Mouse (Mus musculus) C2C12 (cell line): ENCODE results near the gene Phactr2.

ENCODE experiments used
- CTCF ChIP-seq: IDR thresholded peaks from one replicate; pipeline ENCODE4 v1.5.1; 2011; ENCODE audit not compliant: control insufficient read depth, insufficient read depth, insufficient read length
- FOSL1 ChIP-seq: IDR thresholded peaks from one replicate; pipeline ENCODE4 v1.8.0; 2011; ENCODE audit warnings: mild to moderate bottlenecking, low read length; ENCODE audit not compliant: poor library complexity, insufficient read depth, severe bottlenecking
- MAX ChIP-seq: IDR thresholded peaks from one replicate; pipeline ENCODE4 v1.6.1; 2011; ENCODE audit warnings: mild to moderate bottlenecking, control low read depth
- MYOD1 ChIP-seq: IDR thresholded peaks from one replicate; pipeline ENCODE4 v1.6.1; 2011; ENCODE audit warnings: low read depth; ENCODE audit not compliant: control insufficient read depth, insufficient read length
- MYOG ChIP-seq: IDR thresholded peaks from one replicate; pipeline ENCODE4 v1.6.1; 2011; ENCODE audit not compliant: control insufficient read depth, insufficient read length; ENCODE audit errors: extremely low read depth
- USF1 ChIP-seq: IDR thresholded peaks from one replicate; pipeline ENCODE4 v1.6.1; 2011; ENCODE audit warnings: low read depth, mild to moderate bottlenecking, control low read depth, moderate library complexity

DNA sequence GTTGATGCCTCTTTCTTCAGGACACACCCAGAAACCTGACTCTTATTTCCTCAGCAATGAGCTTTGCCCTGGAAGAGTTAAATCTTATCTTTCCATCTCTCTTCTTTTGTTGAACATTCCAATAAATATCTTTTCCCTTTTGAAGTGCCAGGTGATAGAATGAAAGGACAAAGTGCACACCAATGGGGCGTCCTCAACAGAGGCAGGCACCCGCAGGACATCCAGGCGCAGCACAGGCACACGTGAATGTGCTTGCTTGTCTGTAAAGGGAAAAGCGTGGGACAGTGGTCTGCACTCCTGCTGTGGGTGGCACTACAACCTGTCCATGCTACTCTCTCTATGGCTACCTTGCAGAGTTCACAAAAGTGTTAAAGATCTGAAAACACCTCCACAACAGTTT lies 284.3 kb downstream of the Phactr2 start:
- TF ChIP-seq CTCF (no peak), MYOG (no peak), MAX (no peak), USF1 (no peak), MYOD1 (no peak), FOSL1 (no peak)
